Mouse (Mus musculus): Measurements from ENCODE around the gene Epn2. TPM values are rescaled to one million over a fixed set of nuclear protein-coding genes. Genes with fewer than 3 reads are reported as not detected.

Epn2 gene
- polyA plus RNA-seq, 1 experiment from 2014 or later: 39.0 TPM

- ATAC-seq (ENCODE audit: low FRiP score, low read depth): no peak
- Histone ChIP-seq H3K4me1 (peaks cover 9% of the 10 kb centered on the region), H3K27me3 (no peaks in the 10 kb centered on the region), H3K9me3 (no peaks in the 10 kb centered on the region), H3K27ac (replicated peaks) (no peak overlapping the region), H3K4me2 (replicated peaks) (no peak overlapping the region), H3K36me3 (peaks cover 15% of the 10 kb centered on the region), H3K4me3 (no peak overlapping the region), H3K9ac (replicated peaks) (no peak overlapping the region)
- WGBS: 77% methylated on average over 5 of the region's 5 CpGs
These were observed 45.9 kb downstream of the Epn2 start for GRCm38 (mm10) chr11:61533571-61533970.

- H3K4me1 ChIP-seq: peaks cover 9% of the 10 kb centered on the region
- H3K4me3 ChIP-seq: no peak overlapping the region
- WGBS: 88% methylated on average over 2 of the region's 2 CpGs
- H3K36me3 ChIP-seq: peaks cover 15% of the 10 kb centered on the region
- H3K27me3 ChIP-seq: no peaks in the 10 kb centered on the region
- no peaks in the 10 kb centered on the region for H3K9me3 ChIP-seq
- no peak overlapping the region for H3K9ac ChIP-seq (replicated peaks)
- ATAC-seq (ENCODE audit: low FRiP score, low read depth): no peak
- no peak overlapping the region for H3K27ac ChIP-seq (replicated peaks)
- H3K4me2 ChIP-seq (replicated peaks): no peak overlapping the region
These were observed 46.7 kb downstream of the Epn2 start for GRCm38 (mm10) chr11:61532820-61533219.

GRCm38 (mm10) chr11:61529268-61529713 is 50.2 kb downstream of the Epn2 start:
- Histone ChIP-seq H3K9ac (replicated peaks) (no peak overlapping the region), H3K27me3 (no peaks in the 10 kb centered on the region), H3K4me1 (peaks cover 9% of the 10 kb centered on the region), H3K4me2 (replicated peaks) (no peak overlapping the region), H3K9me3 (no peaks in the 10 kb centered on the region), H3K27ac (replicated peaks) (peak overlapping the region; percentile 39), H3K4me3 (no peak overlapping the region), H3K36me3 (peaks cover 20% of the 10 kb centered on the region)
- WGBS: 29% methylated on average over 4 of the region's 4 CpGs
- ATAC-seq (ENCODE audit: low FRiP score, low read depth): no peak

DNA sequence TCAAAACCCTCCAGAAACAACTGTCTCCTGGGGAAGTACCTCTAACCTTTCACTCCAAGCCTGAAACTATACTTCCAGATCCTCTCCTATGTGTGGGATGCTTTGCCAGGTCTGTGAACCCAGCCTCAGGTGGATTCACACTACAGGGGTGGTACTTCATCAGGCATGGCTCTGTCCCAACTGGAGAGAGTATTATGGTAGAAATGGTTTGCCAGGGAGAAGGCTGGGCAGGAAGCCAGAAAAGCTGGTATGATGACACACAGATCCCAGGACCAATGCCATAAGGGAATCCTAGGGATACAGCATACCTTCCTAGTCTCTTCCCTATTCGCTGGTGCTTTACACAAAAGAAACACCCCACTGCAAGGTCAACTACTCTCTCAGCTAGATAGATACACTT is 52.6 kb downstream of the Epn2 start:
- Histone ChIP-seq H3K4me2 (replicated peaks) (no peak overlapping the region), H3K4me1 (peaks cover 9% of the 10 kb centered on the region), H3K27ac (replicated peaks) (no peak overlapping the region), H3K27me3 (no peaks in the 10 kb centered on the region), H3K9ac (replicated peaks) (no peak overlapping the region), H3K9me3 (no peaks in the 10 kb centered on the region), H3K36me3 (peaks cover 22% of the 10 kb centered on the region), H3K4me3 (no peak overlapping the region)
- ATAC-seq (ENCODE audit: low FRiP score, low read depth): no peak
- WGBS: 95% methylated on average over 1 of the region's 1 CpGs

DNA sequence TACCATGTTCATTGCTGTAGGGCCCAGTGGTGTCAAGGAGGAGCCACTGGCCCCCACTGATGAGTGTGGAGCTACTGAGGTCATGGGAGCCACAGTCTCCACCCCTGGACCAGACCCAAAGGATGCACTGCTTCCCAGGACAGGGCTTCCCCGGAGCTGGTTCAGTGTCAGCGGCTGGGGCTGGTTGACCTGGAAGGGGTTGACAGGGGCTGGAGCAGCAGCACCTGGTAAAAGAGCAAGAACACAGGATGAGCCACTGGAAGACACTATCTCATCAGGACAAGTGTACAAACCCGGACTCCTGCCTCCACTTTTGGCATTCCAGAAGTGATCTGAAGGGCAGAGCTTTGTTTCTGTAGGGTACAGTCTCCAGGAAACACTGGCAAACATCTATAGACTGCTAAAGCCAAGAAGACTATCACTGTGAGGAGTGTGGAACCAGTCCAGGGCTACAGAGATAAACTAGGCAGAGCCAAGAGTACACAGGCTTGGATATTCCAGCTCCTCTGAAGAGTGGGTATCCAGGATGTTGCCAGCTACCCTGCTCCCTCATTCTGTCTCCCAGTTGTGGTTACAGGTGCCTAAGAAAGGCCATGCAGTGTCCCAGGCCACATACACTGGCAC is 59.9 kb downstream of the Epn2 start:
- H3K36me3 ChIP-seq: peaks cover 61% of the 10 kb centered on the region
- no peak for ATAC-seq (ENCODE audit: low FRiP score, low read depth)
- no peak overlapping the region for H3K9ac ChIP-seq (replicated peaks)
- 91% methylated on average over 3 of the region's 3 CpGs for WGBS
- no peak overlapping the region for H3K27ac ChIP-seq (replicated peaks)
- no peaks in the 10 kb centered on the region for H3K9me3 ChIP-seq
- no peaks in the 10 kb centered on the region for H3K27me3 ChIP-seq
- no peak overlapping the region for H3K4me3 ChIP-seq
- H3K4me2 ChIP-seq (replicated peaks): no peak overlapping the region
- H3K4me1 ChIP-seq: no peaks in the 10 kb centered on the region

DNA sequence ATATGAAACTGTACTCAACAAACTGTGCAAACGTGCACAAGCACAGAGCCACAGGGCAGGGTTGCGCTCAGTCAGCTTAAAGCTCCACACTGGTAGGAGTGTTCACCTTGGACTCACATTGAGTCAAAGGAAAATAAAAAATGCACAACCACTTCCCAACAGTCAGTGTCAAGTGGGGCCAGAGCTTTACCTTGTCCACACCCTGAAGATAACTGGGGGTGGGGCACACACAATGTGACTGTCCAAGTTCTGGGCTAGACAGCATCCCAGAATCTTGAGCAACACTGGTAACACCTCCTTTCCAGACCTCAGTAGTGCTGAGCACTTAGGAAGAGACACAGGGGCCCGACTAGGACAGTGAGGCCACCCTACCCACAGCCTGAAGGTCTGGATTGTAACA is 60.6 kb downstream of the Epn2 start:
- WGBS: 95% methylated on average over 3 of the region's 3 CpGs
- Histone ChIP-seq H3K36me3 (peaks cover 61% of the 10 kb centered on the region), H3K4me3 (no peak overlapping the region), H3K4me2 (replicated peaks) (no peak overlapping the region), H3K9ac (replicated peaks) (no peak overlapping the region), H3K9me3 (no peaks in the 10 kb centered on the region), H3K4me1 (no peaks in the 10 kb centered on the region), H3K27ac (replicated peaks) (no peak overlapping the region), H3K27me3 (no peaks in the 10 kb centered on the region)
- no peak for ATAC-seq (ENCODE audit: low FRiP score, low read depth)

DNA sequence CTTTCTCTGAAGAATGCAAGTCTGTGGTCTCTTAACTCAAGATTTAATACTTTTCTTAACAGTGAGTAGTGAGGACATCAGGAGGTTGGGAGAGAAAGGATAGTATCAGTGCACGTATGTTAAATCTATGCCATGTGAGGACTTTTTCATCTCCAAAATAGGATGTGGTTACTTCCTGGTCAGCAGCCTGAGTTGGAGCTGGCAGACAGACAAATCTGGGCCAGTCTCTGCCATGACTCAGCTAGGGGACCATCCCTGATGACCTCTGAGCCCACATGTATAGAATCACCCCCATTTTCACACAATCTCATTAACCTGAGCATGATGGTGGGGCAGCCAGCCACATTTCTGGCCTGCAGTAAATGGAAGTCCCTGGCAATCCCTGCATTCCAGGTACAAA is 61.5 kb downstream of the Epn2 start:
- H3K27ac ChIP-seq (replicated peaks): no peak overlapping the region
- no peaks in the 10 kb centered on the region for H3K27me3 ChIP-seq
- peaks cover 66% of the 10 kb centered on the region for H3K36me3 ChIP-seq
- no peak overlapping the region for H3K4me3 ChIP-seq
- no peaks in the 10 kb centered on the region for H3K4me1 ChIP-seq
- WGBS: 95% methylated on average over 1 of the region's 1 CpGs
- H3K9me3 ChIP-seq: no peaks in the 10 kb centered on the region
- no peak for ATAC-seq (ENCODE audit: low FRiP score, low read depth)
- H3K9ac ChIP-seq (replicated peaks): no peak overlapping the region
- H3K4me2 ChIP-seq (replicated peaks): no peak overlapping the region

GRCm38 (mm10) chr11:61514953-61515352 is 64.5 kb downstream of the Epn2 start:
- 39% methylated on average over 3 of the region's 3 CpGs for WGBS
- Histone ChIP-seq H3K27ac (replicated peaks) (no peak overlapping the region), H3K4me3 (no peak overlapping the region), H3K9ac (replicated peaks) (no peak overlapping the region), H3K4me2 (replicated peaks) (no peak overlapping the region), H3K4me1 (no peaks in the 10 kb centered on the region; the same call in 1 of the 2 replicates), H3K36me3 (peaks cover 52% of the 10 kb centered on the region), H3K27me3 (no peaks in the 10 kb centered on the region), H3K9me3 (no peaks in the 10 kb centered on the region)
- ATAC-seq (ENCODE audit: low FRiP score, low read depth): no peak

GRCm38 (mm10) chr11:61504713-61505257 is 74.7 kb downstream of the Epn2 start, which contains the start of gene B9d1:
Gene B9d1, plus strand, starts transcription at chr11:61505144.
- peak within 1 kb of the TSS; percentile 71 for H3K4me3 ChIP-seq
- peak; percentile 90 for ATAC-seq (ENCODE audit: low FRiP score, low read depth)
- H3K36me3 ChIP-seq: peaks cover 4% of the 10 kb centered on the region; the same call in 1 of the 2 replicates
- peak within 1 kb of the TSS; percentile 87 for H3K27ac ChIP-seq (replicated peaks)
- H3K9me3 ChIP-seq: no peaks in the 10 kb centered on the region
- WGBS: under 1% methylated on average over 39 of the region's 39 CpGs
- H3K9ac ChIP-seq (replicated peaks): peak within 1 kb of the TSS; percentile 70
- H3K4me2 ChIP-seq (replicated peaks): peak within 1 kb of the TSS; percentile 77
- peaks cover 14% of the 10 kb centered on the region for H3K4me1 ChIP-seq
- H3K27me3 ChIP-seq: no peaks in the 10 kb centered on the region

- no peaks in the 10 kb centered on the region for H3K27me3 ChIP-seq
- no peak overlapping the region for H3K27ac ChIP-seq (replicated peaks)
- H3K9ac ChIP-seq (replicated peaks): no peak overlapping the region
- no peaks in the 10 kb centered on the region for H3K9me3 ChIP-seq
- peaks cover 14% of the 10 kb centered on the region for H3K4me1 ChIP-seq
- no peak overlapping the region for H3K4me3 ChIP-seq
- H3K36me3 ChIP-seq: peaks cover 2% of the 10 kb centered on the region; the same call in 1 of the 2 replicates
- H3K4me2 ChIP-seq (replicated peaks): peak overlapping the region; percentile 77; the same call in 1 of the 2 replicates
- WGBS: 84% methylated on average over 8 of the region's 8 CpGs
- ATAC-seq (ENCODE audit: low FRiP score, low read depth): no peak
These were observed 75.6 kb downstream of the Epn2 start for GRCm38 (mm10) chr11:61503933-61504332.

DNA sequence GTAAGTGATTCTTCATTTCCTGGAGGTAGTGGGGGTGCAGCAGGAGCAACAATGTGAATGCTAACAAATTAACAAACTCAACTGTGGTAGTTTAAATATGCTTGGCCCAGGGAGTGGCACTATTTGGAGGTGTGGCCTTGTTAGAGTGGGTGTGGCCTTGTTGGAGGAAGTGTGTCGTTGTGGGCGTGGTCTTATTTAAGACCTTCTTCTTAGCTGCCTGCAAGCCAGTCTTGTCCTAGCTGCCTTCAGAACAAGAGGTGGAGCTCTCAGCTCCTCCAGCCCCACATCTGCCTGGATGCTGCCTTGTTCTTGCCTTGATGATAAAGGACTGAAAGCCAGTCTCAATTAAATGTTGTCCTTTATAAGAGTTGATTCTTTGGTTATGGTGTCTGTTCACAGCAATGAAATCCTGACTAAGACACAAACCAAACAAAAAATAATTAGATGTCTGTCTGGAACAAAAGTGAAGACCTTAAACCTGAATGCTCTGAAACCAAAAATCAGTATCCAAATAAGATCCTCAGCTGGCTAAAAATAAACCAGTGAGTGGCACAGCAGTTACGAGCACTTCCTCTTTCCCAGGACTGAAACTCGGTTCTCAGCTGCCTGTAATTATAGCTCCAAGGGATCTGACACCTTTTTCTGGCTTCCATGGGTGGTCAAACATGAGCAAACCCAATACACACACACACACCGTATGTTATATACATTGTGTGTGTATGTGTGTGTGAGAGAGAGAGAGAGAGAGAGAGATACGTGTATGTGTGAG is 80.6 kb downstream of the Epn2 start:
- no peak overlapping the region for H3K9ac ChIP-seq (replicated peaks)
- no peak for ATAC-seq (ENCODE audit: low FRiP score, low read depth)

GRCm38 (mm10) chr11:61497490-61497889 is 82.0 kb downstream of the Epn2 start:
- H3K27ac ChIP-seq (replicated peaks): no peak overlapping the region
- H3K9ac ChIP-seq (replicated peaks): no peak overlapping the region
- H3K27me3 ChIP-seq: no peaks in the 10 kb centered on the region
- H3K36me3 ChIP-seq: peaks cover 4% of the 10 kb centered on the region; the same call in 1 of the 2 replicates
- H3K4me1 ChIP-seq: peaks cover 8% of the 10 kb centered on the region
- WGBS: 92% methylated on average over 1 of the region's 1 CpGs
- no peak overlapping the region for H3K4me3 ChIP-seq
- H3K4me2 ChIP-seq (replicated peaks): no peak overlapping the region
- ATAC-seq (ENCODE audit: low FRiP score, low read depth): no peak
- no peaks in the 10 kb centered on the region for H3K9me3 ChIP-seq

More for the DNA sequence above, 80.6 kb downstream of the Epn2 start:
- no peak overlapping the region for H3K27ac ChIP-seq (replicated peaks)
- H3K36me3 ChIP-seq: no peaks in the 10 kb centered on the region
- no peak overlapping the region for H3K4me2 ChIP-seq (replicated peaks)
- no peaks in the 10 kb centered on the region for H3K27me3 ChIP-seq
- no peaks in the 10 kb centered on the region for H3K4me1 ChIP-seq
- 87% methylated on average over 6 of the region's 6 CpGs for WGBS
- H3K9me3 ChIP-seq: no peaks in the 10 kb centered on the region
- H3K4me3 ChIP-seq: no peak overlapping the region
